Mouse (Mus musculus) cerebellum, postnatal 4 days (tissue): ENCODE measurements at regions not wholly inside any gene's neighbourhood (a gene's known extent, or its start where the extent isn't known, plus 50 kb on each side); places are given as distances from the start of the nearest gene placed in this dataset.
A peak's percentile ranks its signal among the peaks of the same experiment; 100 is the strongest.
"Not testable (repeated sequence)": the region's sequence is repeated elsewhere in the genome, so short reads cannot be mapped to it uniquely, and the experiment has no call there.

Source experiments
- DNase-seq, 2 experiments: peaks; one replicate each; pipeline ENCODE4 v3.0.0; 2022; ENCODE audit warnings: low spot score in 2 of 2, mixed read lengths in 1 of 2

DNA sequence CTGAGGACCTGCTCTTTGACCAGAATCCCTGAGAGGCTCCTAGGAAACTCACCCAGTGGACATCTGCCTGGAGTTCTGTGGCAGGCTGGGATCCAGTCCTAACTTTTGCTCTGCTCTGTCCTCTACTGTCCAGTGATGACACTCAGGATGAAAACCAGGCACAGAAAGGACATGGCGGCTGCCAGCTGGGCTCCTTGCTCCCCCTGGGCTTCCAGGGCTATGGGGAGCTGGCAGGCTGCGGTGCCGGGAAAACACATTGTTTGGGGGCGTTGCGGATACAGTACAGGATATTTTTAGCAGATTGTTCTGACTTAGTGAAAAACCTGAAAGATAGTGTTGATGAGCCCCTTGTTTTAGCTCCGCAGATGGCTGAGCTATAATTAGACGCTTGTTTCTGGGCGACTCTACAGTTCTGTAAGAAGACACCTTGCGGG is 94.2 kb upstream of the Klf13 start:
- DNase-seq, result no peak

GRCm38 (mm10) chr7:64030650-64031049 is 91.9 kb upstream of the Klf13 start:
- no peak for DNase-seq

DNA sequence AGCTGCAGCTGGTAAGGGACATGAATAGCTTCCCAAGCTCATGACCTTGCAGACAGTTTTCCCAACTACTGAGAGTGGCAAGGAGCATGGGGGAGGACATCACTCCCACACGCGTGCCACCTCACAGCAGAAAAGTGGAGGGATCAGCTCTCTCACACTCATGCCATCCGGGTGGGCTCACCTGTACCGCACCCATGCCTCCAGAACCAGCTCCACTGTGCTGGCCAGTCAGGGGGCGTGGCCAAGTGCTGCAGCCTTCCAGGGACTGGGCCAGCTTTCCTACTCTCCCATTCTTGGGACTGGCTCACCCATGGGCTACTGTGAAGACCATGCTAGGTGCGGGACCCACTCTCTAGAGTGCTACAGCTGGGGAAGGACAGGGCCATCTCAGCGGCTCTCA is 88.4 kb upstream of the Klf13 start:
- DNase-seq, result no peak

DNA sequence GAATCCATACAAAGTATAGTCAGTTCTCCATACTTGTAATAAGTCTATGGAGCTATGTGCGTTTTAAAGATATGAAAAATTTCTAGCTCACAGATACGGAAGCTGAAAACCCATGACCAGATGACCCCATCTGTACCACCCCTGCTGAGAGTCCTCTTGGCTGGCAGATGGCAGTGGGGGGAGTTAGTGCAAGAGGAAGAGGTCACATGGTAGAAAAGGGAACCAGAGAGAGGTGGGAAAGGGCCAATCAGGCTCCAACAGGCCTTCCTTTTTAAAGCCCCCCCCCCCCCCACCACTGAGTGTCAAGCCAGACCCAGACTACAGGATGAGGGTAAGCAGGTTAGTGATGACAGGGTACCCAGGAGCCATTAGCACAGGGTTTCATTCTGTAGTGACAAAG is 86.4 kb upstream of the Klf13 start:
- no peak for DNase-seq

DNA sequence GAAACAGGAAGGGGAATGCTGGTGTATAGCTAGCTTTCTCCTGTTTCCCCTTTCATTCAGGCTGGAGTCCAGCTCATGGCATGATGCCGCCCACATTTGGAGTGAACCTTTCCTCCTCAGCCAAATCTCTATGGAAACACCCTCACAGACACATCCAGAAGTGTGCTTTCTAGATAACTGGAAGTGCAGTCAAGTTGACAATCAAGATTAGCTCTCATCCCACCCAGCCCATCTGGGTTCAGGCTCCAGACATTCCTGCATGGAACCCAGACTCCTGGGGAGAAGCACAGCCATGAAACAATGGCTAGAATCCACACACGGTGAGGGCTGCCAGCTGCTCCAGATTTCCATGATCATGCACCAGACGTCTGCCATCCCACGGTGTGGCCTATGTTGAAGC is 85.5 kb upstream of the Klf13 start:
- peak in 1 of 2 experiments; percentile 64 for DNase-seq

- DNase-seq, result no peak
Measured at GRCm38 (mm10) chr7:64022711-64023468, 84.2 kb upstream of the Klf13 start.

- DNase-seq, result peak in 1 of 2 experiments; percentile 24
Measured at GRCm38 (mm10) chr7:64021241-64022108, 82.8 kb upstream of the Klf13 start.

GRCm38 (mm10) chr7:64018107-64018506 is 79.4 kb upstream of the Klf13 start:
- no peak for DNase-seq

- no peak for DNase-seq
Measured at GRCm38 (mm10) chr7:64016874-64017273, 78.2 kb upstream of the Klf13 start.

DNA sequence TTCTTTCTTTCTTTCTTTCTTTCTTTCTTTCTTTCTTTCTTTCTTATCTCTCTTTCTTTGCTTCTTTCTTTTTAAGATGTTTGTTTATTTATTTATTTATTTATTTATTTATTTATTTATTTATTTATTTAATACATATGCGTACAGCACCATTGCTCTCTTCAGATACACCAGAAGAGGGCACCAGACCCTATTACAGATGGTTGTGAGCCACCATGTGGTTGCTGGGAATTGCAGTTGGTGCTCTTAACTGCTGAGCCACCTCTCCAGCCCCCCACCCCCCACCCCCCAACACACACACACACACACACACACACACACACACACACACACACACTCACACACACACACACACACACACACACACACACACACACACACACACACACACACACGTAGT is 76.4 kb upstream of the Klf13 start:
- not testable (repeated sequence) for DNase-seq

GRCm38 (mm10) chr7:64014227-64014626 is 75.5 kb upstream of the Klf13 start:
- no peak for DNase-seq

GRCm38 (mm10) chr7:64013023-64013547 is 74.4 kb upstream of the Klf13 start:
- DNase-seq, result no peak

- no peak for DNase-seq
Measured at GRCm38 (mm10) chr7:64012268-64012601, 73.5 kb upstream of the Klf13 start.

GRCm38 (mm10) chr7:64011563-64012267 is 73.0 kb upstream of the Klf13 start:
- no peak for DNase-seq

DNA sequence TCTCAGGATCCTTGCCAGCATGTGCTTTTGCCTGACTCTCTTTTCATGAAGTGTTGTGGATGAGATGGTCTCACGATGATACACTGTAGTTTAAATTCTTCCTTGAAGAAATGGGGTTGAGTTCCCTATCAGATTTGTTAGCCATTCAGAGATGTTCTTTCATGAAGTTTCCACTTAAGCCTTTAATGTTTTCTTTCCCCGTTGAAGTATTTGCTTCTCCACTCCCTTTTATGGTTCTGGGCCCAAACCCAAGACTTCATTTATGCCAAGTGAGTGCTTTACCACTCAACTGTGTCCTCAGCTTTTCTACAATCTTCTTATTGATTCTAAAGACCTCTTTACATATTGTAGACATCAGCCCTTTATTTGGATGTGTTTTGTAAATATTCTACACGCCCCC is 71.9 kb upstream of the Klf13 start:
- DNase-seq, result no peak

DNA sequence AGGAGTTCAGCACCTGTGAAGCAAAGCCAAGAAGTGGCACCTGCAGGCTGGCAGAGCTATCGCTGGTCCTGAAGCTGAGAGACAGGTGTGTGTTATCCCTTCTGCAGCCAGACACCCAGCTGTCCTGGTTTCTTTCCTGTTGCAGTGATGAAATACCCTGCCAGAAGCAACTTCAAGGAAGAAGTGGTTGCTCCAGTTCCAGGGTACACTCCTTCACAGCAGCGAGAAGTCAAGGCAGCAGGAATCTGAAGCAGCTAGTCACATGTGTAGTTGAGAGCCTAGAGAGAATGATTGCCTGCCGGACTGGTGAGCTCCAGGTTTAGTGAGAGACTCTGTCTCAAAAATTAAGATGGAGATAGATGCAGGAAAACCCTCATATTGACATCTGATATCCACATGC is 69.1 kb upstream of the Klf13 start:
- DNase-seq, result no peak

GRCm38 (mm10) chr7:64006935-64007334 is 68.2 kb upstream of the Klf13 start:
- DNase-seq, result no peak

- DNase-seq, result no peak
Measured at GRCm38 (mm10) chr7:64005765-64006164, 67.0 kb upstream of the Klf13 start.

- DNase-seq, result no peak
Measured at GRCm38 (mm10) chr7:64003904-64004303, 65.2 kb upstream of the Klf13 start.

- no peak for DNase-seq
Measured at GRCm38 (mm10) chr7:64001611-64002111, 62.9 kb upstream of the Klf13 start.

GRCm38 (mm10) chr7:63998995-63999960 is 60.6 kb upstream of the Klf13 start:
- no peak for DNase-seq
